Mouse (Mus musculus) heart, postnatal 25 days (tissue): Measurements from ENCODE around the gene Gm49355. TPM values are rescaled to one million over a fixed set of nuclear protein-coding genes. Genes with fewer than 3 reads are reported as not detected.

Source experiments
- DNase-seq: peaks from one replicate; pipeline ENCODE4 v3.0.0; 2022; ENCODE audit warnings: low spot score
- intact Hi-C: fragments of 180-260 bp; cut with DNase I; formaldehyde crosslinking; loops from one replicate; pipeline ENCODE4 v1.15.1; 2025
- total RNA-seq, 2 experiments: library from RNA; stranded (reverse); gene quantifications; 2 replicates each; pipeline ENCODE4 v1.2.3; 2021

Gm49355 gene
- total RNA-seq, 2 experiments from 2014 or later: 0.13 TPM; not detected in 1

DNA sequence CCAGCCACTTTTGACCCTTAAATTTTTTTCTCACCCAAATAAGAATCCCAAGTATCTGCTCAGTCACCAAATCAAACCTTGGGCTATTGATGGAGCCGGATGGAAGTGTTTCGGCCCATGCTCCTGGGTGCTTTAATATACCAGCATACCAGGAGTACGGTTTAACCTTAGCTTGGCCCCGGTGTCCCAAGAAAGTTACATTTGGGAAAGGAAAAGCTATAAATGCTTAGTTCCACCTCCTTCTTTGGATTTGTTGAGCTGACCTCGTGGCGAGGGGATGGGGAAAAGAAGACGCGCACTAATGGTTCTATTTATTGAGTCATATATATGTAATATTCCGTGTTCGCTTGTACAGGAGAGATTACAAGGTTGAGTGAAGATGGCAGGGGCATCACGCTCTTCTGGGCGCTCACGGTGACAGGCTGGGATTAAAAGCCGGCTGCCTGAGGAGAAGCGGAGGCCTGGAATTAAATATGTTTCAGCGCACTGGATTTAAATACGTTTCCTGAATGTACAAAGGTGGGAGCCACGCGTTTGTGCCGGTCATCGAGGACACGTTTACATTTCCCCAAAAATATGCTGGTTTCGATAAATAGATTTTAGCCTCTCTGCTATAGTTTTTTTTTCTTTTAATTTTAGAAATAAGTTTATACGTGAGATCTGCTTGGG is 58.1 kb downstream of the Gm49355 start:
- intact Hi-C loops: no loop called here

GRCm38 (mm10) chr14:12342458-12343131 is 58.8 kb downstream of the Gm49355 start:
- intact Hi-C loops: no loop called here
- DNase-seq: no peak

More for the DNA sequence above, 58.1 kb downstream of the Gm49355 start:
- DNase-seq: no peak

DNA sequence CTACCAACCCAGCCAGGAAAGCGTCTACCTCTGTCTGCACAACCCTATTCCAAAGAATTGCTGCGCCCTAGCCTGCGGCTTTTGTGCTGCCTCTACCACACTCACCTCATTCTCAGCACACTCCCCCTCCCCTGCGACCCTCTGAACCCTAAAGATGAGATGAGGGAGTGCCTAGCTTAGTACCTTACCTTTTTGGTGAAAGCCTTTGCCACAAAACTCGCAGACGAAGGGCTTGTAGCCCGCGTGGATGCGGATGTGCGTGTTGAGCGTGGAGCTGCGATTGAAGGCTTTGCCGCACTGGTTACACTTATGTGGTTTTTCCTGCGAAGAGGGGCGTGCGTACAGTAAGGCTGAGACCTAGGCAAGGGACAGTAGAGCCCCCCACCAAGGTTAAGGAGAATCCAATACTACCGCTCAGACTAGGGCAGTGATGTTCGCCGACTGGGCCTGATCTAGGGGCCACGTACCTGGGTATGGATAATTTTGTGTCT is 59.7 kb downstream of the Gm49355 start:
- DNase-seq: no peak
- intact Hi-C loops: no loop called here

GRCm38 (mm10) chr14:12344061-12344745 is 60.4 kb downstream of the Gm49355 start:
- DNase-seq: no peak
- intact Hi-C loops: no loop called here

DNA sequence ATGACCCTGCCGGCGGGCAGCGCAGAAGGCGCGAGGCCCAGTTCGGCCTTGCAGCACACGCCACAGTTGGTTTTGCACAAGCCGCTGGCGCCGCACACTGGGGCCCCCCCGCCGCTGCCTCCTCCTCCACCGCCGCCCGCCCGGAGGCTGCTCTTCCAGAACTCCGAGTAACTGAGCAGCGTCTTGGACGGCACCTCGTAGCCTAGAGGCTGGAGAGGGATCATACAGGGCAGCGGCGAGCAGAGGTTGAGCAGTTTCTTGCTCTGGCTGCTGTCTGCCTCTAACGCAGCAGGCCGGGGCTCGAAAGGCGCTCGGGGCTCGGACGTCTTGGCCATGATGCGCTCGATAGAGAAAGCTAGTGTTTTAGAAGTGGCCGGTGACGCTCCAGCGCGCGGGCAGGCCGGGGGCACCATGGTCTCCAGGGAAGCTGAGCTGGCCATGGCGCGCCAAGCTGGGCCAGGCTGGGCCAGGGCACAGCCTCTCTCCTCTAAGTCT is 61.0 kb downstream of the Gm49355 start:
- DNase-seq: no peak
- intact Hi-C loops: no loop called here

- intact Hi-C loops: no loop called here
- no peak for DNase-seq
Observed at GRCm38 (mm10) chr14:12345241-12345921, 61.6 kb downstream of the Gm49355 start.

- intact Hi-C loops: no loop called here
- DNase-seq: no peak
Observed at GRCm38 (mm10) chr14:12346011-12346864, 62.5 kb downstream of the Gm49355 start.

DNA sequence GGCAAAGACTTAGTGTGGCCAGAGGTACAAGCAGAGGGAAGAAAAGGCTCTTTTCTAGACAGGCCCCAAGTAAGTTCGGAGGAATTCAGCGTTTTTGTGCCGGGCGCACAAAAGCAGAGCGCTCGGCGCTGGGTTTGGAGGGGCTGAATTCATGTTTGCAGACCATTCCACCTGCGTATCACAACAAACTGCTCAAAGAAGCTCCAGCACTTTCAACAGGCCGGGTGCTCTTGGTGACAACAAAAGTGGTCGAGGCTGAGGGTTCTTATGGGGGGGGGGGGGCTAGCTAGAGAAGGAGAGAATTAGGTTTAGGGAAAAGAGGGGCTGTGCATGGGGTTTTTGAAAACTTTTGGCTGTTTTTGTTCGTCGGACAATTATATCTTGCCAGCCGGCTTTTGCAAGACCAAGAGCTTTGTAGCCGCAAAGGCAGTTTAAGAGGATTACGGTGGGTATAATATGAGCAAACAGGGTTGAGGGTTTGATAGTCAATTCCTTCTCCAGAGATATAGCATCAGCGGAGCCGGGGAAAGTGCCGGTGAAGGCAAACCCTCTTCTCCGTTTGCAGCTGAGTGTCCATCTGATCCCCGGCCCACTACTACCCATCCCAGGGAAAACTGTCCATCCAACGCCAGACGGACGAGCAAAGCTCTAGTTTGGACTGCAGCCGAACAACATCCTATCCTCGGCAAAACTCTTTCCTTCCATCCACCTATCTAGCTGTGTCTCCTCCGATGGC is 63.3 kb downstream of the Gm49355 start:
- no peak for DNase-seq
- intact Hi-C loops: no loop called here

- intact Hi-C loops: no loop called here
- no peak for DNase-seq
Observed at GRCm38 (mm10) chr14:12348089-12348488, 64.3 kb downstream of the Gm49355 start, which contains the start of gene Fezf2. Gene Fezf2 (minus strand): TSS chr14:12348189.

GRCm38 (mm10) chr14:12349334-12350090 is 65.7 kb downstream of the Gm49355 start:
- DNase-seq: no peak
- intact Hi-C loops: no loop called here

GRCm38 (mm10) chr14:12350271-12350916 is 66.6 kb downstream of the Gm49355 start:
- intact Hi-C loops: no loop called here
- no peak for DNase-seq

Other genes with a start within 250 kb of the Gm49355 start
- 10 to 100 TPM; 19.7 to 24.1 TPM for gene 3830406C13Rik, start 197 bp downstream of the Gm49355 start, total RNA-seq
- gene Fezf2, start 64.2 kb downstream of the Gm49355 start, total RNA-seq: not detected